Mouse (Mus musculus) neural tube, embryonic 13.5 days (tissue): ENCODE measurements around the gene Olfr655. TPM values are rescaled to one million over a fixed set of nuclear protein-coding genes. Genes with fewer than 3 reads are reported as not detected.

Experiments used
- ATAC-seq: fragments of 200-750 bp; cut with Nextera tagmentation; 2 replicates; pipeline ENCODE4 v1.8.0; 2017; ENCODE audit warnings: low read depth, mild to moderate bottlenecking, moderate TSS enrichment, moderate library complexity
- H3K27ac ChIP-seq: fragments of 300-500 bp; sonication (generic); replicated peaks from 2 replicates; pipeline ENCODE4 v1.5.1; 2015; ENCODE audit warnings: moderate library complexity, mild to moderate bottlenecking, inconsistent platforms
- H3K27me3 ChIP-seq: fragments of 300-500 bp; sonication (generic); 2 replicates; pipeline ENCODE4 v1.6.1; 2015; ENCODE audit warnings: mild to moderate bottlenecking, inconsistent platforms
- H3K36me3 ChIP-seq: fragments of 300-500 bp; sonication (generic); 2 replicates; pipeline ENCODE4 v1.6.1; 2015; ENCODE audit warnings: mild to moderate bottlenecking, inconsistent platforms
- H3K4me1 ChIP-seq: fragments of 300-500 bp; sonication (generic); replicated peaks from 2 replicates; pipeline ENCODE4 v1.6.1; 2015; ENCODE audit warnings: inconsistent platforms
- H3K4me2 ChIP-seq: fragments of 300-500 bp; sonication (generic); 2 replicates; pipeline ENCODE4 v1.6.1; 2015; ENCODE audit warnings: inconsistent platforms, mild to moderate bottlenecking, moderate library complexity
- H3K4me3 ChIP-seq: fragments of 300-500 bp; sonication (generic); 2 replicates; pipeline ENCODE4 v1.5.1; 2015; ENCODE audit warnings: mild to moderate bottlenecking, inconsistent platforms
- H3K9ac ChIP-seq: fragments of 300-500 bp; sonication (generic); 2 replicates; pipeline ENCODE4 v1.6.1; 2015; ENCODE audit warnings: moderate library complexity, mild to moderate bottlenecking, inconsistent platforms
- H3K9me3 ChIP-seq: fragments of 300-500 bp; sonication (generic); 2 replicates; pipeline ENCODE4 v1.6.1; 2016; ENCODE audit warnings: inconsistent platforms
- WGBS: fragments of 180-500 bp; shearing (Covaris S2); methylation state at CpG from one replicate; pipeline ENCODE4 v1.1.7; 2015; 5-methylcytosine and 5-hydroxymethylcytosine counted together
- polyA plus RNA-seq: library from polyadenylated mRNA; unstranded; fragments of >200 nt; fragmentation: Nextera tagmentation; extraction: Ambion mirVana; gene quantifications from 2 replicates; pipeline ENCODE4 v1.2.1, GENCODE M21; 2015

The Olfr655 gene
- polyA plus RNA-seq, 1 experiment from 2014 or later: not detected

- H3K27me3 ChIP-seq: no peaks in the 10 kb centered on the region
- no peak within 1 kb of the TSS for H3K4me3 ChIP-seq
- H3K9ac ChIP-seq: no peak within 1 kb of the TSS
- H3K4me1 ChIP-seq: no peaks in the 10 kb centered on the region
- no peak for ATAC-seq
- no peak within 1 kb of the TSS for H3K27ac ChIP-seq
- no peaks in the 10 kb centered on the region for H3K36me3 ChIP-seq
- WGBS: 87% methylated on average over 5 of the region's 5 CpGs
- no peaks in the 10 kb centered on the region for H3K9me3 ChIP-seq
- H3K4me2 ChIP-seq: no peak within 1 kb of the TSS
Measured at GRCm38 (mm10) chr7:104549833-104550232, 51.7 kb downstream of the Olfr655 start, which contains the start of gene Olfr651. Olfr651 (plus strand) TSS chr7:104550133.

Other genes starting within 250 kb of the Olfr655 start
- gene Trim12c, start 248.4 kb downstream of the Olfr655 start, polyA plus RNA-seq: 1.2 and 1.4 TPM in 2 replicates
- gene Trim30b, start 231.9 kb downstream of the Olfr655 start, polyA plus RNA-seq: not detected in 2 replicates
- 0.25 TPM in 1 of 2 replicates, not detected in the other for gene Trim30c, start 200.9 kb downstream of the Olfr655 start, polyA plus RNA-seq
- gene Trim30a, start 136.6 kb downstream of the Olfr655 start, polyA plus RNA-seq: 0.92 and 0.93 TPM in 2 replicates
- gene Trim30d, start 93.9 kb downstream of the Olfr655 start, polyA plus RNA-seq: 0.08 and 0.28 TPM in 2 replicates
- not detected in 2 replicates for gene Olfr651, start 51.6 kb downstream of the Olfr655 start, polyA plus RNA-seq
- gene Olfr652, start 40.9 kb downstream of the Olfr655 start, polyA plus RNA-seq: not detected in 2 replicates
- gene Olfr653, start 24.5 kb downstream of the Olfr655 start, polyA plus RNA-seq: not detected in 2 replicates
- gene Olfr654, start 14.8 kb downstream of the Olfr655 start, polyA plus RNA-seq: not detected in 2 replicates
- gene Olfr656, start 12.2 kb upstream of the Olfr655 start, polyA plus RNA-seq: not detected in 2 replicates
- gene Olfr657, start 23.0 kb upstream of the Olfr655 start, polyA plus RNA-seq: not detected in 2 replicates
- gene Olfr658, start 45.5 kb upstream of the Olfr655 start, polyA plus RNA-seq: 0.12 TPM in 1 of 2 replicates, not detected in the other
- gene Olfr659, start 65.0 kb upstream of the Olfr655 start, polyA plus RNA-seq: not detected in 2 replicates
- gene Olfr661, start 84.7 kb upstream of the Olfr655 start, polyA plus RNA-seq: not detected in 2 replicates
- gene Usp17le, start 175.7 kb upstream of the Olfr655 start, polyA plus RNA-seq: not detected in 2 replicates
- gene Usp17lb, start 240.8 kb upstream of the Olfr655 start, polyA plus RNA-seq: not detected in 2 replicates